Mouse (Mus musculus): ENCODE results near the gene Kmt2a.

GRCm38 (mm10) chr9:44792842-44793241 is 88.3 kb downstream of the Kmt2a start:
- TF ChIP-seq CTCF (IDR thresholded peaks at IDR 0.05; ENCODE audit: control insufficient read depth, insufficient read depth, insufficient replicate concordance, low read depth, low read length) (no peak), POLR2A (IDR thresholded peaks at IDR 0.05; ENCODE audit: control insufficient read depth, low read depth, low read length) (no peak)
